Mouse (Mus musculus): ENCODE data around the gene Hrnr. TPM values are rescaled to one million over a fixed set of nuclear protein-coding genes. Genes with fewer than 3 reads are reported as not detected.

Hrnr gene
- not detected in 2 replicates for polyA plus RNA-seq (2012)

- no peaks in the 10 kb centered on the region for H3K27me3 ChIP-seq (ENCODE audit: control insufficient read depth)
- H3K4me1 ChIP-seq (ENCODE audit: control insufficient read depth) = no peaks in the 10 kb centered on the region
- no peak for TF ChIP-seq GATA1 (IDR thresholded peaks at IDR 0.05; ENCODE audit: low read length)
- no peak for TF ChIP-seq TAL1 (IDR thresholded peaks at IDR 0.05; ENCODE audit: low read length)
- H3K4me3 ChIP-seq (replicated peaks) = no peak within 1 kb of the TSS
- peaks cover 4% of the 10 kb centered on the region; the same call in 1 of the 2 replicates for H3K9me3 ChIP-seq (ENCODE audit: control insufficient read depth, low read length)
- H3K36me3 ChIP-seq (ENCODE audit: control insufficient read depth) = no peaks in the 10 kb centered on the region
Measured at GRCm38 (mm10) chr3:93319449-93319848, at the start of gene Hrnr. Gene Hrnr (plus strand): TSS chr3:93319749.

- no peak for TF ChIP-seq GATA1 (IDR thresholded peaks at IDR 0.05; ENCODE audit: low read length)
- TF ChIP-seq TAL1 (IDR thresholded peaks at IDR 0.05; ENCODE audit: low read length) = no peak
- Histone ChIP-seq H3K9me3 (ENCODE audit: control insufficient read depth, low read length) (peaks cover 5% of the 10 kb centered on the region), H3K4me1 (ENCODE audit: control insufficient read depth) (no peaks in the 10 kb centered on the region), H3K36me3 (ENCODE audit: control insufficient read depth) (no peaks in the 10 kb centered on the region), H3K4me3 (replicated peaks) (no peak within 1 kb of the TSS), H3K27me3 (ENCODE audit: control insufficient read depth) (no peaks in the 10 kb centered on the region)
Measured at GRCm38 (mm10) chr3:93273223-93273622, 46.3 kb upstream of the Hrnr start, which contains the start of gene Flg. Gene Flg (plus strand): TSS chr3:93273523.

DNA sequence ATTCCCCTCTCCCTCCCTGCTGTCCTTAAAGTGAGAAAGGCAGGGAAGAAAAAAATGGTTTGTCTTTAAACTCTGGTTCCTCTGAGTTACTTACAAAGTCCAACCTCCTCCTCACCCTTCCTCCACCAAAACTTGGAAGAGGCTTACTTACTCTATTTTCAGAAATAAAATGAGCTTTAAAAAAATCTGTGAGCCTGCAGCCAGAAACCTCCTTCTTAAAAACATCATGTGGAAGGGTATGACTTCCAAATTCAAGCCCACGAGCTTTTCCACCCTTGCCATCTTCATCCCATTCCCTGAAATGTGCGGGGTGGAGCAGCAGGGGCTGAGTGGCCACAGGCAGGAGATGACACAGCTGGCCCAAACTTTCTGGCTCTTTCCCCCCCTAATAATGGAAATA is 22.0 kb upstream of the Hrnr start:
- H3K36me3 ChIP-seq (ENCODE audit: control insufficient read depth) = no peaks in the 10 kb centered on the region
- no peak overlapping the region for H3K4me3 ChIP-seq (replicated peaks)
- H3K27me3 ChIP-seq (ENCODE audit: control insufficient read depth) = no peaks in the 10 kb centered on the region
- no peaks in the 10 kb centered on the region for H3K4me1 ChIP-seq (ENCODE audit: control insufficient read depth)
- peaks cover 3% of the 10 kb centered on the region for H3K9me3 ChIP-seq (ENCODE audit: control insufficient read depth, low read length)
- no peak for TF ChIP-seq GATA1 (IDR thresholded peaks at IDR 0.05; ENCODE audit: low read length)
- no peak for TF ChIP-seq TAL1 (IDR thresholded peaks at IDR 0.05; ENCODE audit: low read length)

DNA sequence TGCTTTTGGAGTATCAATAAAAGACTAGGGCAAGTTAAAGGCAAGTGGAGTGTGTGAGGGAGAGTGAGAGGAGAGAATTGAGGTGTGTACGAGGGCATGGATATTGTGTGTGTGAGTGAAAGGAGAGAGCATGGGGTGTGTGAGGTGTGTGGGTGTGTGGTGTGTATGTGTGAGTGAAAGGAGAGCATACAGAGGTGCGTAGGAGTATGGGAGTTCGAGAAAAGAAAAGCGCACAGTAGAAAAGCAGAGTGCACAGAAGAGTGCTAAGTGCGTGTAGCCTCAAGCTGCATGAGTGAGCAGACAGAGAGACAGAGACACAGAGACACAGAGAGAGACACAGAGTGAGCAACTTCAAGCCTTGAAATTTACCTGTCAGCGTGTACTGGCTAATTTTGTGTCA is 19.7 kb upstream of the Hrnr start:
- H3K27me3 ChIP-seq (ENCODE audit: control insufficient read depth) = no peaks in the 10 kb centered on the region
- no peaks in the 10 kb centered on the region for H3K4me1 ChIP-seq (ENCODE audit: control insufficient read depth)
- TF ChIP-seq TAL1 (IDR thresholded peaks at IDR 0.05; ENCODE audit: low read length) (no peak), GATA1 (IDR thresholded peaks at IDR 0.05; ENCODE audit: low read length) (no peak)
- H3K4me3 ChIP-seq (replicated peaks) = no peak overlapping the region
- no peaks in the 10 kb centered on the region for H3K36me3 ChIP-seq (ENCODE audit: control insufficient read depth)
- peaks cover 6% of the 10 kb centered on the region for H3K9me3 ChIP-seq (ENCODE audit: control insufficient read depth, low read length)

DNA sequence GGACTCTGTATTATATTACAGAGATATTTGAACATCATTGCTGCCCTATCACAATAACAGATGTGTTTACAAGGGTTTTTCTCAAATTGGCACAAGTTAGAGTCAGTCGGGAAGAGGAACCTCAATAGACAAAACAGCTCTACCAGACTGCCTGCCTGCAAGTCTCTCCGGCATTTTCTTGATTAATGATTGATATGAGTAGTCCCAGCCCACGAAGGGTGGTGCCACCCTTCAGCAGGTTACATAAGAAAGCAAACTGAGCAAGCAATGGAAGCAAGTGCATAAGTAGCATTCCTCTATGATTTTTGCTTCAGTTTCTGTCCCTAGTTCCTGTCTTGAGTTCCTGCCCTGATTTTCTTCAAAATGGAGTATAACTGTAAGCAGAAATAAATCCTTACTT is 17.7 kb upstream of the Hrnr start:
- H3K9me3 ChIP-seq (ENCODE audit: control insufficient read depth, low read length) = peaks cover 6% of the 10 kb centered on the region

GRCm38 (mm10) chr3:93306142-93306541 is 13.4 kb upstream of the Hrnr start:
- TF ChIP-seq GATA1 (IDR thresholded peaks at IDR 0.05; ENCODE audit: low read length) (no peak), TAL1 (IDR thresholded peaks at IDR 0.05; ENCODE audit: low read length) (no peak)
- no peaks in the 10 kb centered on the region for H3K36me3 ChIP-seq (ENCODE audit: control insufficient read depth)

More for the DNA sequence above, 17.7 kb upstream of the Hrnr start:
- no peaks in the 10 kb centered on the region for H3K27me3 ChIP-seq (ENCODE audit: control insufficient read depth)
- H3K4me3 ChIP-seq (replicated peaks) = no peak overlapping the region
- no peaks in the 10 kb centered on the region for H3K4me1 ChIP-seq (ENCODE audit: control insufficient read depth)
- TF ChIP-seq TAL1 (IDR thresholded peaks at IDR 0.05; ENCODE audit: low read length) (no peak), GATA1 (IDR thresholded peaks at IDR 0.05; ENCODE audit: low read length) (no peak)
- H3K36me3 ChIP-seq (ENCODE audit: control insufficient read depth) = no peaks in the 10 kb centered on the region

GRCm38 (mm10) chr3:93311371-93311770 is 8.2 kb upstream of the Hrnr start:
- no peaks in the 10 kb centered on the region for H3K36me3 ChIP-seq (ENCODE audit: control insufficient read depth)
- no peaks in the 10 kb centered on the region for H3K27me3 ChIP-seq (ENCODE audit: control insufficient read depth)
- TF ChIP-seq TAL1 (IDR thresholded peaks at IDR 0.05; ENCODE audit: low read length) (no peak), GATA1 (IDR thresholded peaks at IDR 0.05; ENCODE audit: low read length) (no peak)
- no peaks in the 10 kb centered on the region for H3K9me3 ChIP-seq (ENCODE audit: control insufficient read depth, low read length)
- no peaks in the 10 kb centered on the region for H3K4me1 ChIP-seq (ENCODE audit: control insufficient read depth)
- no peak overlapping the region for H3K4me3 ChIP-seq (replicated peaks)

More at GRCm38 (mm10) chr3:93306142-93306541, 13.4 kb upstream of the Hrnr start:
- no peak overlapping the region for H3K4me3 ChIP-seq (replicated peaks)
- H3K9me3 ChIP-seq (ENCODE audit: control insufficient read depth, low read length) = peaks cover 2% of the 10 kb centered on the region; the same call in 1 of the 2 replicates
- H3K4me1 ChIP-seq (ENCODE audit: control insufficient read depth) = no peaks in the 10 kb centered on the region
- H3K27me3 ChIP-seq (ENCODE audit: control insufficient read depth) = no peaks in the 10 kb centered on the region

GRCm38 (mm10) chr3:93314388-93314787 is 5.2 kb upstream of the Hrnr start:
- no peak for TF ChIP-seq TAL1 (IDR thresholded peaks at IDR 0.05; ENCODE audit: low read length)
- no peak for TF ChIP-seq GATA1 (IDR thresholded peaks at IDR 0.05; ENCODE audit: low read length)
- H3K4me3 ChIP-seq (replicated peaks) = no peak overlapping the region
- no peaks in the 10 kb centered on the region for H3K27me3 ChIP-seq (ENCODE audit: control insufficient read depth)
- H3K9me3 ChIP-seq (ENCODE audit: control insufficient read depth, low read length) = no peaks in the 10 kb centered on the region
- no peaks in the 10 kb centered on the region for H3K36me3 ChIP-seq (ENCODE audit: control insufficient read depth)
- no peaks in the 10 kb centered on the region for H3K4me1 ChIP-seq (ENCODE audit: control insufficient read depth)

DNA sequence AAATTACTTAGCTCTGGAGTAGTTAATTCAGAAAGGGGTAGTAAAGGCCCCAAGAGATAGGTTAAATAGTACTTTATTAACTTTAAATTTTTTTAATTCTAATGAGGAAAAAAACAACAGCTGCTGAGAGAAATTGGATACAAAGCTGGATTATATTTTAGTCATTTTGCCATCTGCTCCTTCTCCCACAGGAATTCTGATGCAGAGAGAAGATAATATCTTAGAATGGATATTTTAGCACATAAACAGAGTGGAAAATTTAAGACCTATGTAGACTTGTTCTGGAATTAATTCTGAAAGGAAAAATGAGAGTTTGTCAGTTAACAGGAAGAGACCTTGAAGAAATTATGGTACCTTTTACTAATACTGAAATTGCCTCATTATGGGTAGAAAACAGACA is 18.2 kb downstream of the Hrnr start:
- no peaks in the 10 kb centered on the region for H3K4me1 ChIP-seq (ENCODE audit: control insufficient read depth)
- H3K9me3 ChIP-seq (ENCODE audit: control insufficient read depth, low read length) = no peaks in the 10 kb centered on the region
- no peak overlapping the region for H3K4me3 ChIP-seq (replicated peaks)
- TF ChIP-seq TAL1 (IDR thresholded peaks at IDR 0.05; ENCODE audit: low read length) (no peak), GATA1 (IDR thresholded peaks at IDR 0.05; ENCODE audit: low read length) (no peak)
- H3K36me3 ChIP-seq (ENCODE audit: control insufficient read depth) = no peaks in the 10 kb centered on the region
- no peaks in the 10 kb centered on the region for H3K27me3 ChIP-seq (ENCODE audit: control insufficient read depth)

DNA sequence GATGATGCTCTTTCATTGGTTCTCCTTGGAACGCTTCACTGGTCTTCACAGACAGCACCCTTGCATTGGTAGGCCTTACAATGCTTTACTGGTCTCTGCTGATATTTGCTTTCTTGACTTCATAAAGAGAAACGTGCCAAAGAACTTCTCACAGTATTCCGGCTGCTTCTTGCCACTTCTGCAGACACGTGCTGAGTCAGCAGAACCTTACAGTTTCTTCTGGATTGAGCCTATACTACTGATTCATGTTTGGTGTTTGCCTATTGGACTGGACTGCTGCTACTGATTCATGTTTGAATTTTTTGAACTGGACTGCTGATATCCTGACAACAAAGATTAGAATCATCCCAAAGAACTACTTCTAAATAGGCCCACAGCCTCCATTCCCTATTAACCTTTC is 20.5 kb downstream of the Hrnr start:
- Histone ChIP-seq H3K4me3 (replicated peaks) (no peak overlapping the region), H3K36me3 (ENCODE audit: control insufficient read depth) (no peaks in the 10 kb centered on the region), H3K9me3 (ENCODE audit: control insufficient read depth, low read length) (no peaks in the 10 kb centered on the region), H3K4me1 (ENCODE audit: control insufficient read depth) (no peaks in the 10 kb centered on the region), H3K27me3 (ENCODE audit: control insufficient read depth) (no peaks in the 10 kb centered on the region)
- TF ChIP-seq GATA1 (IDR thresholded peaks at IDR 0.05; ENCODE audit: low read length) = no peak
- no peak for TF ChIP-seq TAL1 (IDR thresholded peaks at IDR 0.05; ENCODE audit: low read length)
